Mouse (Mus musculus): ENCODE measurements around the gene Sgo2a. TPM values are rescaled to one million over a fixed set of nuclear protein-coding genes. Genes with fewer than 3 reads are reported as not detected.
A peak's percentile ranks its signal among the peaks of the same experiment; 100 is the strongest.

Sgo2a gene
- 19.6 and 23.7 TPM in 2 replicates for polyA plus RNA-seq (2014; fragmentation: Nextera tagmentation; extraction: Ambion mirVana)

DNA sequence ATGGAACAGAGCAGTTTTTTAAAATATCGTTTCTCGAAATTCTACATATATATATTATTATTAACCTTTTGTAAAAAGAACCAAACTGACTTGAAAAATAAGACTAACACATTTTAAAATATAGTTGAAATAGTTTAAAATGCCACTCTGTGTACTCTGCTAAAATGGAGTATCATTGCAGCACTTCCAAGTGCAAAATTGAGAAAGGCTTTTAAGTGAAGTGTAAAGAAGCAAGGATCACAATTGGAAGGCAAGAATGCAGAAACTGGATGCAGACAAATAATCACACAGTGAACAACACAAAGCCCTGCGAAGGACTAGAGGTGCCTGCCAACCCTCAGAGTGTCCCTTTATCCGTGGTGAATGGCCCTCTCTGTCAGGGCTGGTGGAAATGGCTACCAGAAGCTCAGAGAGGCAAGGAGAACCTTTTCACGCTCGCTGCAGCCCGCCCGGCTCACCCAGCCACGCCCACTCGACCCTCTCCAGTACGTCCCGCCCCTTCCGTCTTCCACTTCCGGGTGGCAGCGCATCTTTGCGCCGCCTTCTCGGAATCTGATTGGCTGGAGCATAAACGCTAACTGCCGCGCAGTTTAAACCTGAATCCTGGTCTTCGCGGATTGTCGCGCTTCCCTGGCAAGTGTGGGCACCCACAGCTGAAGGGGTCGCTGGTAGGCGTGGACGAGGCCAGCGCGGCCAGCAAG, at the start of gene Sgo2a:
Sgo2a (plus strand) TSS at position 540 of the 701 bp plus-strand sequence.
- Histone ChIP-seq H3K4me2 (replicated peaks; ENCODE audit: low read depth, low read length) (peak within 1 kb of the TSS; percentile 81), H3K4me1 (ENCODE audit: control insufficient read depth, insufficient read depth, low read length) (peaks cover 8% of the 10 kb centered on the region), H3K27ac (ENCODE audit: low read depth, low read length) (peak within 1 kb of the TSS; percentile 71), H3K36me3 (ENCODE audit: control insufficient read depth, insufficient read depth, low read length) (no peaks in the 10 kb centered on the region; the same call in 1 of the 2 replicates), H3K9ac (ENCODE audit: low read depth, low read length) (peak within 1 kb of the TSS; percentile 83), H3K9me3 (ENCODE audit: control insufficient read depth, low read length) (no peaks in the 10 kb centered on the region), H3K4me3 (ENCODE audit: low read length) (peak within 1 kb of the TSS; percentile 96), H3K27me3 (ENCODE audit: control insufficient read depth, insufficient read depth, low read length) (no peaks in the 10 kb centered on the region)
- 7% methylated on average over 30 of the region's 30 CpGs for WGBS
- ATAC-seq (ENCODE audit: low FRiP score, low TSS enrichment), result peak; percentile 99

GRCm38 (mm10) chr1:57947552-57948347, 48.0 kb upstream of the Sgo2a start:
- H3K27ac ChIP-seq (ENCODE audit: low read depth, low read length), result no peak overlapping the region
- no peaks in the 10 kb centered on the region for H3K36me3 ChIP-seq (ENCODE audit: control insufficient read depth, insufficient read depth, low read length)
- WGBS, result 37% methylated on average over 2 of the region's 2 CpGs
- no peak overlapping the region for H3K9ac ChIP-seq (ENCODE audit: low read depth, low read length)
- no peaks in the 10 kb centered on the region for H3K4me1 ChIP-seq (ENCODE audit: control insufficient read depth, insufficient read depth, low read length)
- H3K4me3 ChIP-seq (ENCODE audit: low read length), result no peak overlapping the region
- H3K4me2 ChIP-seq (replicated peaks; ENCODE audit: low read depth, low read length), result no peak overlapping the region
- no peak for ATAC-seq (ENCODE audit: low FRiP score, low TSS enrichment)
- H3K9me3 ChIP-seq (ENCODE audit: control insufficient read depth, low read length), result no peaks in the 10 kb centered on the region
- no peaks in the 10 kb centered on the region for H3K27me3 ChIP-seq (ENCODE audit: control insufficient read depth, insufficient read depth, low read length)

DNA sequence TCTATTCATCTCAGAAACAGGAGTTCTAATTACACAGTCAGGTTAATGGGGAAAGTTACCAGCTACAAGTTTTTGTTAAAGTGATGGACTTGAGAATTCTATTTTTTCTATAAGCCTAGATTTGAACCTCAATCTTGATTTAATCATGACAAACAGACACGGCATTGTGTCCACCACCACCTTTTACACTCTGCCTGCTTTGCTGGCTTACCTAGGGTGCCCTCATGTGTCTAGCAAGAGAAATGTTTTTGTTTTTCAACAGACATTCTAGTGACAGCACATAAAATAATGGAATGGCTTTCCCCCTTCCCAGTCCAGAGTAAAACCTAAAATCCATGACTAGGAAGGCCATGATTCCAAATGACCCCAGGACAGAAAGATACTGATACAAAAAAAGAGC, 46.6 kb upstream of the Sgo2a start:
- no peak for ATAC-seq (ENCODE audit: low FRiP score, low TSS enrichment)
- Histone ChIP-seq H3K36me3 (ENCODE audit: control insufficient read depth, insufficient read depth, low read length) (no peaks in the 10 kb centered on the region), H3K9ac (ENCODE audit: low read depth, low read length) (no peak overlapping the region), H3K27ac (ENCODE audit: low read depth, low read length) (no peak overlapping the region), H3K9me3 (ENCODE audit: control insufficient read depth, low read length) (no peaks in the 10 kb centered on the region), H3K4me2 (replicated peaks; ENCODE audit: low read depth, low read length) (no peak overlapping the region), H3K27me3 (ENCODE audit: control insufficient read depth, insufficient read depth, low read length) (no peaks in the 10 kb centered on the region), H3K4me1 (ENCODE audit: control insufficient read depth, insufficient read depth, low read length) (no peaks in the 10 kb centered on the region), H3K4me3 (ENCODE audit: low read length) (no peak overlapping the region)
- 2% methylated on average over 1 of the region's 1 CpGs for WGBS

- no peak for ATAC-seq (ENCODE audit: low FRiP score, low TSS enrichment)
- Histone ChIP-seq H3K9me3 (ENCODE audit: control insufficient read depth, low read length) (no peaks in the 10 kb centered on the region), H3K27me3 (ENCODE audit: control insufficient read depth, insufficient read depth, low read length) (no peaks in the 10 kb centered on the region), H3K4me1 (ENCODE audit: control insufficient read depth, insufficient read depth, low read length) (no peaks in the 10 kb centered on the region), H3K9ac (ENCODE audit: low read depth, low read length) (no peak overlapping the region), H3K27ac (ENCODE audit: low read depth, low read length) (no peak overlapping the region), H3K36me3 (ENCODE audit: control insufficient read depth, insufficient read depth, low read length) (peaks cover 3% of the 10 kb centered on the region; the same call in 1 of the 2 replicates), H3K4me2 (replicated peaks; ENCODE audit: low read depth, low read length) (no peak overlapping the region), H3K4me3 (ENCODE audit: low read length) (no peak overlapping the region)
- 66% methylated on average over 5 of the region's 5 CpGs for WGBS
These were observed 46.1 kb upstream of the Sgo2a start for GRCm38 (mm10) chr1:57949716-57950115.

- peaks cover 5% of the 10 kb centered on the region; the same call in 1 of the 2 replicates for H3K36me3 ChIP-seq (ENCODE audit: control insufficient read depth, insufficient read depth, low read length)
- H3K27me3 ChIP-seq (ENCODE audit: control insufficient read depth, insufficient read depth, low read length), result no peaks in the 10 kb centered on the region
- ATAC-seq (ENCODE audit: low FRiP score, low TSS enrichment), result no peak
- no peak overlapping the region for H3K9ac ChIP-seq (ENCODE audit: low read depth, low read length)
- WGBS, result 94% methylated on average over 4 of the region's 4 CpGs
- no peaks in the 10 kb centered on the region for H3K9me3 ChIP-seq (ENCODE audit: control insufficient read depth, low read length)
- no peak overlapping the region for H3K27ac ChIP-seq (ENCODE audit: low read depth, low read length)
- no peak overlapping the region for H3K4me3 ChIP-seq (ENCODE audit: low read length)
- no peaks in the 10 kb centered on the region for H3K4me1 ChIP-seq (ENCODE audit: control insufficient read depth, insufficient read depth, low read length)
- no peak overlapping the region for H3K4me2 ChIP-seq (replicated peaks; ENCODE audit: low read depth, low read length)
These were observed 43.3 kb upstream of the Sgo2a start for GRCm38 (mm10) chr1:57952509-57952908.

- peaks cover 6% of the 10 kb centered on the region; the same call in 1 of the 2 replicates for H3K36me3 ChIP-seq (ENCODE audit: control insufficient read depth, insufficient read depth, low read length)
- 86% methylated on average over 16 of the region's 16 CpGs for WGBS
- no peaks in the 10 kb centered on the region for H3K9me3 ChIP-seq (ENCODE audit: control insufficient read depth, low read length)
- H3K9ac ChIP-seq (ENCODE audit: low read depth, low read length), result no peak overlapping the region
- H3K4me1 ChIP-seq (ENCODE audit: control insufficient read depth, insufficient read depth, low read length), result no peaks in the 10 kb centered on the region
- H3K27ac ChIP-seq (ENCODE audit: low read depth, low read length), result no peak overlapping the region
- H3K4me2 ChIP-seq (replicated peaks; ENCODE audit: low read depth, low read length), result no peak overlapping the region
- no peak overlapping the region for H3K4me3 ChIP-seq (ENCODE audit: low read length)
- no peak for ATAC-seq (ENCODE audit: low FRiP score, low TSS enrichment)
- no peaks in the 10 kb centered on the region for H3K27me3 ChIP-seq (ENCODE audit: control insufficient read depth, insufficient read depth, low read length)
These were observed 42.0 kb upstream of the Sgo2a start for GRCm38 (mm10) chr1:57953586-57954375.

DNA sequence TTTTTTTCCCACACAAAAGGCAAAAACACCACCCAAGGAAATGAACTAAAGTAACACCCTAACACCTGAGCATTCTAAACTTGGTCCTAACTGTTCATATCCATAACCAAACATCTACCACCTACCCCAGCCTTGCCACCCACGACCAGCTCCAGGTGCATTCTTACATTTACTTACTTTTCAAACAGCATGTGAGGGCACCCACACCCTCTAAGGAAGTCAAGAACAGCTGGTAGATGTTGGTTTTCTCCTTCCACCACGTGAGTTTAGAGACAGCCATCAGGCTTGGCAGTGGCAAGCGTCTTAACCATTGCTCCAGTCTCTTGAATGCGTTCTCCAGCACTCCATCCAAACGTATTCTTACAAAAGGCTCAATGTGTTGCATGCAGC, 41.4 kb upstream of the Sgo2a start:
- no peaks in the 10 kb centered on the region for H3K4me1 ChIP-seq (ENCODE audit: control insufficient read depth, insufficient read depth, low read length)
- no peak overlapping the region for H3K4me3 ChIP-seq (ENCODE audit: low read length)
- no peak overlapping the region for H3K9ac ChIP-seq (ENCODE audit: low read depth, low read length)
- 84% methylated on average over 5 of the region's 5 CpGs for WGBS
- no peak overlapping the region for H3K4me2 ChIP-seq (replicated peaks; ENCODE audit: low read depth, low read length)
- H3K27me3 ChIP-seq (ENCODE audit: control insufficient read depth, insufficient read depth, low read length), result no peaks in the 10 kb centered on the region
- peaks cover 12% of the 10 kb centered on the region; the same call in 1 of the 2 replicates for H3K36me3 ChIP-seq (ENCODE audit: control insufficient read depth, insufficient read depth, low read length)
- no peaks in the 10 kb centered on the region for H3K9me3 ChIP-seq (ENCODE audit: control insufficient read depth, low read length)
- ATAC-seq (ENCODE audit: low FRiP score, low TSS enrichment), result no peak
- H3K27ac ChIP-seq (ENCODE audit: low read depth, low read length), result no peak overlapping the region

GRCm38 (mm10) chr1:57955774-57956173, 40.0 kb upstream of the Sgo2a start:
- Histone ChIP-seq H3K36me3 (ENCODE audit: control insufficient read depth, insufficient read depth, low read length) (peaks cover 14% of the 10 kb centered on the region; the same call in 1 of the 2 replicates), H3K9me3 (ENCODE audit: control insufficient read depth, low read length) (no peaks in the 10 kb centered on the region), H3K4me1 (ENCODE audit: control insufficient read depth, insufficient read depth, low read length) (no peaks in the 10 kb centered on the region), H3K27me3 (ENCODE audit: control insufficient read depth, insufficient read depth, low read length) (no peaks in the 10 kb centered on the region), H3K4me3 (ENCODE audit: low read length) (no peak overlapping the region), H3K4me2 (replicated peaks; ENCODE audit: low read depth, low read length) (no peak overlapping the region), H3K9ac (ENCODE audit: low read depth, low read length) (no peak overlapping the region), H3K27ac (ENCODE audit: low read depth, low read length) (no peak overlapping the region)
- peak; percentile 87 for ATAC-seq (ENCODE audit: low FRiP score, low TSS enrichment)
- WGBS, result 68% methylated on average over 1 of the region's 1 CpGs
